Mouse (Mus musculus): ENCODE data around the gene Cdk7. TPM values are rescaled to one million over a fixed set of nuclear protein-coding genes. Genes with fewer than 3 reads are reported as not detected.

Cdk7 gene
- 51.2 TPM for polyA plus RNA-seq (2014; fragmentation: Illumina TruSeq; extraction: RNeasy Lipid Tissue Mini Kit (QIAGEN cat#74804); ENCODE audit: low read depth, low replicate concordance)

DNA sequence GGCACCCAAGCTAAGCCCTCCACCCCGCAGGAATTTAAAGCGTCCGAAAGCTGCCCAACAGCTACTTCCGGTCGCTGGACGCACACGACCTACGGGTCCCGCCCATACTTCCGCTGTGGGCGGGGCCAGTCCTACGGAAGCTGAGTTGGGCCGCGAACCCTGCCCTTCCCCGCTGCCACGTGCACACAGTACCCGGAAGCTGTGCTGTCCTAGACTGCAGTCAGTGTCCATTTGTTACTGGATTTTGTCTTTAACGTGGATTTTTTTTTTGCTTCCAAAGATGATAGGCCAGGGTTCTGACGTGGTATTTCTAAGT lies at the start of gene Cdk7:
Gene Cdk7 (minus strand): TSS at position 79 of the 316 bp plus-strand sequence.

DNA sequence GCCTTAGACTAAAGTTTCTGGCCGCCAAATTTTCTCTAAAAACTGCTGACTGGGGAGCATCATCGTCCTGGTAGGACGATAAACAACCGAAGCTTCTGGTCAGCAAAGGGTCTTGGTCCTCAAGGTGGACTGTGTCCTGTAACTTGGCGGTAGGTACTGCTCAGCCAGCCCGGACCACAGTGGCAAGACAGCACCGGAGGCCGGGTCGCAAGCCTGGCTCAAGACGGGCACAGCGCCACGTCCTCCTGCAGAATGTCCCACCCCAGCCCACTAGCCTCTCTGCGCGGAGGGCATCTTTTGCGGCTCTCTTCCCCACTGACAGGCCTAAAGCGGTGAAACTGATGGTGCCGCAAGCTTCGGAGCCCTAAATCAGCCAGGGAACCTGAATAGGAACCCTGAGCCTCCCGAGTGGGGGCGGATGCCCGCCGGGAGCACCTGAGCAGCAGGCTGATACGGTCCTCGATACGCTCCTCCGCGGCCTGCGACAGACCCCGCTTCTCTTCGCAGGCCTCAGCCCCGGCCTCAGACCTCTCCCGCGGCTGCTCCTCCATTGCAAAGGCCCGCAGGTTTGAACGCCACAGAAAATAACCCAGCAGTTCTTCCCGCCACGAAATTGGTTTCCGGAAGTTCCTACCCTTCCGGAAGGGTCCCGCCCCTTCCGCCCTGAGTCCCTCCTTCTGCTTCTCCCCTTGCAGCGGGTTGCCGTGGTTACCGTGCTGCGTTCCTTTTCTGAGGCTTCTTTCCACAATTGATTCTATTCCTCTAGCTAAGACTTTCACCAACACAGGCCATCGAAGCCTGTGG lies 44.7 kb upstream of the Cdk7 start, which contains the start of gene Cenph:
Gene Cenph (minus strand): TSS at position 648 of the 804 bp plus-strand sequence.

DNA sequence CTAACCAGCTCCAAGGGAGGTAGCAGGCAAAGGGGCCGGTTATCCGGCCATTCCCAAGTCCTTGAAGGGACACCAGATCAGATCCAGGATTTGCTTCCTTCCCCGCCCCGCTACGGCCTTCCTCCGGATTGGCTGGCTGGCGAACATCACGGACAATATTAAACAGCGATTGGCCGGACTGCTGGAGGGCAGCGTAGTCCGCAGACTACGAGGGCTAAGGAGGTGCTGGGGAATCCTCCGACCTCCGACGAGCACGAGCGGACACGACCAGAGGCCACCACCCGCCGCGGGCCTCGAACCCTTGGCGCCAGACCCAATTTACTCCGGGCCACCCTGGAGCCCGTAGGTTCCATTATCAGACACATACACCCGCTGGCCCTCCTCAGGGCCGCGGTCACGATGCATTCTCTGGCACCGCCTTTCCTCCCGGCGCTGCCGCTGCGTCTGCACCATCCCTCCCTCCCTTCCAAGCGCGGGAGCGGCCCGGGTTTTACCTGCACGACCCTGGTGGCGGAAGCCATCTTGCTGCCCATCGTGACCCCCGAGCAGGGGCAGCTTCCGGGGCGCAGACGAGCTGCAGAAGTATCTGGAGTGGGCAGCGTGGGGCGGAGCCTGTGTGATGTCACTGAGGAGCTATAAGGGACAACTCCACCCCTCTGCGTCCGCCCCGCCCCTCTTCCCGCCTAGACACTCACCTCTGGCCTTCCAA lies 13.5 kb upstream of the Cdk7 start, which contains the start of gene Mrps36:
Gene Mrps36 (minus strand): TSS at position 624 of the 709 bp plus-strand sequence.

DNA sequence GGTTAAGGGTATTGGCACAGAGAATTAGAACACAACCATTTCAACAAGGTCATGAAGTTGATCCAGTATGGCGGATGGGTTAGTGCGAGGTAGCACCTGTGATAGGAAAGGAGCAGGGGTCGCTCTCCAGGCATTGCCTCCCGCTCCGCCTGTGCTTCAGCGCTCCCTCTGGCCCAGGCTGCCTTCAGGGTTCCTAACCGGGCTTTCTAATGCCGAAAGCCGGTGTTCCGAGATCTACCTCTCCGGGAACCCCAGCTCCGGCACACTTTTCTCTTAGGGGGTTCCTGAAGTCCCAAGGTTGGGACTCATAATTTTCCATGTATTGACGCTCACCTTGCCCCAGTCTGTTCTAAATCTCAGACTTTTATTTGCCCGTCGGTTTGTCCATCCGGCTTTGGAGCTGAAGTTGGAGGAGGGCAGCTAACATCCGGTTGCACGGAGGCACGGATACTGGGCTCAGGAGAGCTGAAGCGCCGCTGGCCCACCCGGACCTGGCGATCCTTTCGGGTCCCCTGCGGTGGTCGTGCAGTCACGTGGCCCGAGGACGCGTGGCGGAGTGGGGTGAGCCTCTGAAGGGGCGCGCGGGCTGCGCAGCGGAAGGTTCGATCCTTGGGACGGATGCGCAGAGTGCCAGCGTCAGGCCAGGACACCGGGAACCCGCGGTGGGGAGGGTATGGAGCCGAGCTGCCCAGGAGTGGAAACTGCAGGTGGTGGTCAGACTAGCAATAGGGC lies 61.3 kb downstream of the Cdk7 start, which contains the start of gene Ccdc125:
Gene Ccdc125 (plus strand): TSS at position 427 of the 732 bp plus-strand sequence.

Other genes with a start within 250 kb of the Cdk7 start
- gene Gtf2h2, start 238.4 kb downstream of the Cdk7 start, polyA plus RNA-seq (2014; fragmentation: Illumina TruSeq; extraction: RNeasy Lipid Tissue Mini Kit (QIAGEN cat#74804); ENCODE audit: low read depth, low replicate concordance), result 85.2 TPM
- gene Ocln, start 178.2 kb downstream of the Cdk7 start, polyA plus RNA-seq (2014; fragmentation: Illumina TruSeq; extraction: RNeasy Lipid Tissue Mini Kit (QIAGEN cat#74804); ENCODE audit: low read depth, low replicate concordance), result 192 TPM
- gene Marveld2, start 114.0 kb downstream of the Cdk7 start, polyA plus RNA-seq (2014; fragmentation: Illumina TruSeq; extraction: RNeasy Lipid Tissue Mini Kit (QIAGEN cat#74804); ENCODE audit: low read depth, low replicate concordance), result 29.9 TPM
- 130 TPM for gene Ak6, start 80.0 kb downstream of the Cdk7 start, polyA plus RNA-seq (2014; fragmentation: Illumina TruSeq; extraction: RNeasy Lipid Tissue Mini Kit (QIAGEN cat#74804); ENCODE audit: low read depth, low replicate concordance)
- 53.6 TPM for gene Rad17, start 79.9 kb downstream of the Cdk7 start, polyA plus RNA-seq (2014; fragmentation: Illumina TruSeq; extraction: RNeasy Lipid Tissue Mini Kit (QIAGEN cat#74804); ENCODE audit: low read depth, low replicate concordance)
- 8.7 TPM for gene Taf9, start 79.4 kb downstream of the Cdk7 start, polyA plus RNA-seq (2014; fragmentation: Illumina TruSeq; extraction: RNeasy Lipid Tissue Mini Kit (QIAGEN cat#74804); ENCODE audit: low read depth, low replicate concordance)
- 7.8 TPM for gene Ccdc125, start 61.2 kb downstream of the Cdk7 start, polyA plus RNA-seq (2014; fragmentation: Illumina TruSeq; extraction: RNeasy Lipid Tissue Mini Kit (QIAGEN cat#74804); ENCODE audit: low read depth, low replicate concordance)
- gene Mrps36, start 13.7 kb upstream of the Cdk7 start, polyA plus RNA-seq (2014; fragmentation: Illumina TruSeq; extraction: RNeasy Lipid Tissue Mini Kit (QIAGEN cat#74804); ENCODE audit: low read depth, low replicate concordance), result 108 TPM
- gene Cenph, start 45.0 kb upstream of the Cdk7 start, polyA plus RNA-seq (2014; fragmentation: Illumina TruSeq; extraction: RNeasy Lipid Tissue Mini Kit (QIAGEN cat#74804); ENCODE audit: low read depth, low replicate concordance), result 8.2 TPM
- gene Ccnb1, start 55.6 kb upstream of the Cdk7 start, polyA plus RNA-seq (2014; fragmentation: Illumina TruSeq; extraction: RNeasy Lipid Tissue Mini Kit (QIAGEN cat#74804); ENCODE audit: low read depth, low replicate concordance), result 22.2 TPM
- 133 TPM for gene Slc30a5, start 102.5 kb upstream of the Cdk7 start, polyA plus RNA-seq (2014; fragmentation: Illumina TruSeq; extraction: RNeasy Lipid Tissue Mini Kit (QIAGEN cat#74804); ENCODE audit: low read depth, low replicate concordance)